Mouse (Mus musculus) bone marrow, adult 2 months (tissue): Measurements from ENCODE around the gene Ttc7.

Experiments used
- CTCF ChIP-seq: fragments of 200-500 bp; IDR thresholded peaks from 2 replicates; pipeline ENCODE4 v1.5.1; 2011; ENCODE audit warnings: low read length, control low read depth; ENCODE audit not compliant: control insufficient read depth, insufficient read depth
- POLR2A ChIP-seq: fragments of 200-500 bp; IDR thresholded peaks from 2 replicates; pipeline ENCODE4 v1.6.1; 2011; ENCODE audit warnings: low read depth, mild to moderate bottlenecking, control low read depth, low read length, borderline replicate concordance; ENCODE audit not compliant: control insufficient read depth

DNA sequence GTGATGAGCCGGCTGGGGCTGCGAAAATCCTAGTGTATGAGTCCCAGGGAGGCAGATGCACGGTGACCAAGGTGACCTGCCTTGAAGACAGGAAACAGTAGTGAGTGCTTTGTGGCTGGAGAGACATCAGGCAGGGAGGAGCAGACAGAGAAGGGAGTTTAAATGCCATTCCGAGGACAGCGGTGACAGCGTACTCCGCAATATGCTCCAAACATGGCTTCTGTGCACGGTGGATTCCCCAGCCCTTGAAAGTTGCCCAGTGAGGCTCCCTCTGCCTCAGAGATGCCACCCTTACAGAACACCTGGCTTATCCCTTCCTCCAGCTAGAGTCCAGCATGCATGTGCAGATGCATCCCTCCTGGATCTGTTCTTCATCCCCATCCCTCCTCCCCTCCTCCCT lies 45.0 kb downstream of the Ttc7 start:
- TF ChIP-seq CTCF: no peak
- TF ChIP-seq POLR2A: no peak
